Mouse (Mus musculus): ENCODE results near the gene Tmeff2. TPM values are rescaled to one million over a fixed set of nuclear protein-coding genes. Genes with fewer than 3 reads are reported as not detected.

Tmeff2 gene
- total RNA-seq, 2 experiments from 2014 or later, result 0.98 to 1.2 TPM

GRCm38 (mm10) chr1:50979358-50980081 lies 79.1 kb downstream of the Tmeff2 start:
- DNase-seq (ENCODE audit: low spot score), result no peak

- DNase-seq (ENCODE audit: low spot score), result no peak
Observed at GRCm38 (mm10) chr1:50980591-50980990, 80.1 kb downstream of the Tmeff2 start.

- no peak for DNase-seq (ENCODE audit: low spot score)
Observed at GRCm38 (mm10) chr1:50981151-50981828, 80.8 kb downstream of the Tmeff2 start.

GRCm38 (mm10) chr1:50990661-50991060 lies 90.2 kb downstream of the Tmeff2 start:
- DNase-seq (ENCODE audit: low spot score), result peak; percentile 9

- DNase-seq (ENCODE audit: low spot score), result no peak
Observed at GRCm38 (mm10) chr1:50994505-50994904, 94.1 kb downstream of the Tmeff2 start.

- peak; percentile 18 for DNase-seq (ENCODE audit: low spot score)
Observed at GRCm38 (mm10) chr1:50999793-51000192, 99.3 kb downstream of the Tmeff2 start.

GRCm38 (mm10) chr1:51008344-51008743 lies 107.9 kb downstream of the Tmeff2 start:
- no peak for DNase-seq (ENCODE audit: low spot score)

- DNase-seq (ENCODE audit: low spot score), result no peak
Observed at GRCm38 (mm10) chr1:51040249-51040648, 139.8 kb downstream of the Tmeff2 start.

- DNase-seq (ENCODE audit: low spot score), result no peak
Observed at GRCm38 (mm10) chr1:51044810-51045209, 144.4 kb downstream of the Tmeff2 start.

GRCm38 (mm10) chr1:51064549-51064948 lies 164.1 kb downstream of the Tmeff2 start:
- DNase-seq (ENCODE audit: low spot score), result no peak

GRCm38 (mm10) chr1:51065652-51066051 lies 165.2 kb downstream of the Tmeff2 start:
- no peak for DNase-seq (ENCODE audit: low spot score)

GRCm38 (mm10) chr1:51068814-51069213 lies 168.4 kb downstream of the Tmeff2 start:
- no peak for DNase-seq (ENCODE audit: low spot score)

- no peak for DNase-seq (ENCODE audit: low spot score)
Observed at GRCm38 (mm10) chr1:51069288-51069687, 168.8 kb downstream of the Tmeff2 start.

GRCm38 (mm10) chr1:51074076-51074475 lies 173.6 kb downstream of the Tmeff2 start:
- no peak for DNase-seq (ENCODE audit: low spot score)

- DNase-seq (ENCODE audit: low spot score), result no peak
Observed at GRCm38 (mm10) chr1:51075785-51076771, 175.6 kb downstream of the Tmeff2 start.

- no peak for DNase-seq (ENCODE audit: low spot score)
Observed at GRCm38 (mm10) chr1:51088921-51089320, 188.5 kb downstream of the Tmeff2 start.

- DNase-seq (ENCODE audit: low spot score), result no peak
Observed at GRCm38 (mm10) chr1:51089803-51090202, 189.4 kb downstream of the Tmeff2 start.

GRCm38 (mm10) chr1:51090212-51090761 lies 189.8 kb downstream of the Tmeff2 start:
- DNase-seq (ENCODE audit: low spot score), result no peak

- no peak for DNase-seq (ENCODE audit: low spot score)
Observed at GRCm38 (mm10) chr1:51094713-51095112, 194.3 kb downstream of the Tmeff2 start.

GRCm38 (mm10) chr1:51096848-51097598 lies 196.6 kb downstream of the Tmeff2 start:
- no peak for DNase-seq (ENCODE audit: low spot score)

Measured in gastrocnemius, adult 18-20 months (tissue).